21 mouse cellular contexts compared by ENCODE assay signal in genomic region chr12:9106416-9106815, GRCm38 (mm10).
DNase-seq lines count a peak whose midpoint lies in the region; ATAC-seq and TF ChIP-seq lines count a peak whose summit lies in the region.
"Had no signal": no experiment of that assay in that cellular context is flagged by ENCODE, and none has a peak within 500 bp of the region (broad histone marks: within the 10 kb centered on the region; RNA-seq: fewer than 3 reads in every experiment).

No protein-coding gene starts in this region.

- no peaks in the 10 kb centered on the region for H3K4me1 ChIP-seq in heart, embryonic 12.5 days (replicated peaks)
- peaks cover 14% of the 10 kb centered on the region for H3K4me1 ChIP-seq in kidney, embryonic 15.5 days
- H3K4me1 ChIP-seq in intestine, embryonic 15.5 days (replicated peaks) = no peaks in the 10 kb centered on the region
- no peaks in the 10 kb centered on the region for H3K4me1 ChIP-seq in forebrain, embryonic 11.5 days (replicated peaks; ENCODE audit: control insufficient read depth, insufficient read depth, low read length)
- H3K4me1 ChIP-seq in midbrain, postnatal 0 days (ENCODE audit: insufficient read depth, low read length) = no peaks in the 10 kb centered on the region
- H3K4me1 ChIP-seq: heart, embryonic 15.5 days; midbrain, embryonic 10.5 days had no signal

- no peaks in the 10 kb centered on the region for H3K27me3 ChIP-seq in heart, embryonic 12.5 days (replicated peaks)
- no peaks in the 10 kb centered on the region for H3K27me3 ChIP-seq in kidney, embryonic 15.5 days
- H3K27me3 ChIP-seq in intestine, embryonic 15.5 days (replicated peaks) = no peaks in the 10 kb centered on the region
- no peaks in the 10 kb centered on the region for H3K27me3 ChIP-seq in forebrain, embryonic 11.5 days (ENCODE audit: control insufficient read depth, insufficient read depth, low read length)
- no peaks in the 10 kb centered on the region for H3K27me3 ChIP-seq in midbrain, postnatal 0 days (ENCODE audit: insufficient read depth, low read length)
- H3K27me3 ChIP-seq: heart, embryonic 15.5 days; neural tube, embryonic 15.5 days had no signal

- no peak overlapping the region for H3K27ac ChIP-seq in heart, embryonic 12.5 days (ENCODE audit: poor library complexity, severe bottlenecking)
- H3K27ac ChIP-seq in kidney, embryonic 15.5 days = no peak overlapping the region
- H3K27ac ChIP-seq in intestine, embryonic 15.5 days = 0 out of 2 replicates have a peak overlapping the region, but pooled peaks have one; percentile 13
- H3K27ac ChIP-seq in forebrain, embryonic 11.5 days (ENCODE audit: low read depth, low read length) = no peak overlapping the region
- no peak overlapping the region for H3K27ac ChIP-seq in midbrain, postnatal 0 days (ENCODE audit: low read depth, low read length)
- H3K27ac ChIP-seq: heart, embryonic 15.5 days; hindbrain, embryonic 14.5 days; liver, embryonic 14.5 days; midbrain, embryonic 10.5 days; neural tube, embryonic 15.5 days had no signal

- peak; percentile 98 for DNase-seq in heart, adult 11 months
- DNase-seq in kidney, postnatal 4 days = peak; percentile 64 to 67
- DNase-seq in NIH3T3 (ENCODE audit: low read depth) = peak; percentile 78
- no peak for DNase-seq in forebrain, embryonic 11.5 days (ENCODE audit: low spot score)
- no peak for DNase-seq in midbrain, postnatal 0 days (ENCODE audit: low spot score)
- DNase-seq: adrenal gland, adult 2 months; B cell, adult 2 months; cerebellum, adult 8-10 months; embryo, embryonic 11 days; forebrain, postnatal 0 days; right cerebral cortex, postnatal 4 days; thymus, postnatal 25 days had no signal

- no peak for ATAC-seq in heart, embryonic 12.5 days (ENCODE audit: insufficient number of reproducible peaks, low FRiP score)
- ATAC-seq in kidney, embryonic 15.5 days (replicated peaks; ENCODE audit: low FRiP score) = no peak
- ATAC-seq in intestine, embryonic 15.5 days = no peak
- no peak for ATAC-seq in forebrain, embryonic 11.5 days (replicated peaks; ENCODE audit: low FRiP score)
- ATAC-seq in midbrain, postnatal 0 days (ENCODE audit: low FRiP score) = no peak
- ATAC-seq: forebrain, postnatal 0 days had no signal

- no peaks in the 10 kb centered on the region for H3K36me3 ChIP-seq in heart, embryonic 12.5 days
- no peaks in the 10 kb centered on the region for H3K36me3 ChIP-seq in kidney, embryonic 15.5 days
- H3K36me3 ChIP-seq in intestine, embryonic 15.5 days = no peaks in the 10 kb centered on the region
- H3K36me3 ChIP-seq in forebrain, embryonic 11.5 days (ENCODE audit: control insufficient read depth, insufficient read depth, low read length) = no peaks in the 10 kb centered on the region
- no peaks in the 10 kb centered on the region for H3K36me3 ChIP-seq in midbrain, postnatal 0 days (ENCODE audit: insufficient read depth, low read length)
- H3K36me3 ChIP-seq: heart, embryonic 15.5 days; midbrain, embryonic 10.5 days; neural tube, embryonic 15.5 days had no signal

- H3K9me3 ChIP-seq in heart, embryonic 12.5 days (replicated peaks) = no peaks in the 10 kb centered on the region
- H3K9me3 ChIP-seq in kidney, embryonic 15.5 days (replicated peaks) = no peaks in the 10 kb centered on the region
- no peaks in the 10 kb centered on the region for H3K9me3 ChIP-seq in intestine, embryonic 15.5 days
- H3K9me3 ChIP-seq in forebrain, embryonic 11.5 days (ENCODE audit: control insufficient read depth, low read length) = no peaks in the 10 kb centered on the region
- H3K9me3 ChIP-seq in midbrain, postnatal 0 days (ENCODE audit: low read length) = no peaks in the 10 kb centered on the region
- H3K9me3 ChIP-seq: heart, embryonic 15.5 days; midbrain, embryonic 10.5 days; neural tube, embryonic 15.5 days had no signal

- no peak overlapping the region for H3K9ac ChIP-seq in heart, embryonic 12.5 days
- H3K9ac ChIP-seq in kidney, embryonic 15.5 days = no peak overlapping the region
- no peak overlapping the region for H3K9ac ChIP-seq in intestine, embryonic 15.5 days
- H3K9ac ChIP-seq in forebrain, embryonic 11.5 days (ENCODE audit: low read length) = no peak overlapping the region
- H3K9ac ChIP-seq in midbrain, postnatal 0 days (replicated peaks; ENCODE audit: low read length, poor library complexity, severe bottlenecking) = no peak overlapping the region
- H3K9ac ChIP-seq: forebrain, postnatal 0 days; heart, embryonic 15.5 days; hindbrain, embryonic 14.5 days; liver, embryonic 14.5 days; neural tube, embryonic 15.5 days had no signal

- no peak for TF ChIP-seq CTCF in midbrain, postnatal 0 days (IDR thresholded peaks at IDR 0.05)

- no peak overlapping the region for H3K4me2 ChIP-seq in heart, embryonic 12.5 days
- no peak overlapping the region for H3K4me2 ChIP-seq in kidney, embryonic 15.5 days
- H3K4me2 ChIP-seq in intestine, embryonic 15.5 days (replicated peaks) = no peak overlapping the region
- no peak overlapping the region for H3K4me2 ChIP-seq in forebrain, embryonic 11.5 days (ENCODE audit: low read depth, low read length, severe bottlenecking)
- no peak overlapping the region for H3K4me2 ChIP-seq in midbrain, postnatal 0 days (ENCODE audit: low read depth, low read length, poor library complexity, severe bottlenecking)
- H3K4me2 ChIP-seq: heart, embryonic 15.5 days; hindbrain, embryonic 14.5 days; neural tube, embryonic 15.5 days had no signal

- no peak overlapping the region for H3K4me3 ChIP-seq in heart, embryonic 12.5 days
- no peak overlapping the region for H3K4me3 ChIP-seq in kidney, embryonic 15.5 days (replicated peaks)
- H3K4me3 ChIP-seq in intestine, embryonic 15.5 days (replicated peaks) = no peak overlapping the region
- H3K4me3 ChIP-seq in forebrain, embryonic 11.5 days (ENCODE audit: low read depth, low read length) = no peak overlapping the region
- H3K4me3 ChIP-seq in midbrain, postnatal 0 days (ENCODE audit: low read depth, low read length) = no peak overlapping the region
- H3K4me3 ChIP-seq: erythroblast, embryonic 14.5 days; heart, embryonic 15.5 days; midbrain, embryonic 10.5 days; neural tube, embryonic 15.5 days had no signal

- 41% methylated on average over 3 of the region's 3 CpGs for WGBS in heart, embryonic 12.5 days
- 38% methylated on average over 3 of the region's 3 CpGs for WGBS in kidney, embryonic 15.5 days
- WGBS in intestine, embryonic 15.5 days = 24% methylated on average over 3 of the region's 3 CpGs
- 72% methylated on average over 3 of the region's 3 CpGs for WGBS in forebrain, embryonic 11.5 days
- WGBS in midbrain, postnatal 0 days = 66% methylated on average over 3 of the region's 3 CpGs

Comparison
In these comparisons a context has a peak if more than half of its experiments do, and no peak if none do; other contexts are left out.
1. DNase-seq: peak in heart, adult 11 months (single experiment), kidney, postnatal 4 days (2 of 2) and NIH3T3 (single experiment); none in forebrain, embryonic 11.5 days (single experiment) and midbrain, postnatal 0 days (single experiment).